In the genomic region with DNA sequence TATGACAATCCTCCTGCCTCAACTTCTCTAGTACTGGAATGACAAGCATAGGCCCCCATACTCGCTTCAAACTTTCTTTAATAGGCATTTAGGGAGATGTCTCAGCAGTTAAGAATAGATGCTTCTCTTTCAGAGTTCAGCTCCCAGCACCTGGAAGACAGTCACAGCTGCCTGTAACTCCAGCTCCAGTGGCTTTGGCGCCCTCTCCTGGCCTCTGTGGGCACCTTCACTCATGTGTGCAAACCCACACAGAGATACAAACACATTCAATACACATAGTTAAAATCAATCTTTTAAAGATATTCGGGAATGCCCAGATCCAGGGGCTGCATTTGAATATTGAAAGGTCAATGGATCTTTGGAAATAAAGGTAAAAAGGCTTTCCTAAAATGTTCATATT, we compare ENCODE assay signal across 16 mouse cellular contexts.
DNase-seq lines count a peak whose midpoint lies in the region; ATAC-seq and TF ChIP-seq lines count a peak whose summit lies in the region.
"Had no signal": no experiment of that assay in that cellular context is flagged by ENCODE, and none has a peak within 500 bp of the region (broad histone marks: within the 10 kb centered on the region; RNA-seq: fewer than 3 reads in every experiment).

No protein-coding gene starts in this region.

- no peak overlapping the region for H3K4me2 ChIP-seq in hindbrain, postnatal 0 days (ENCODE audit: low read depth, low read length)
- H3K4me2 ChIP-seq in hindbrain, embryonic 13.5 days: no peak overlapping the region
- H3K4me2 ChIP-seq: embryonic facial prominence, embryonic 13.5 days; forebrain, embryonic 15.5 days; lung, embryonic 15.5 days; midbrain, embryonic 11.5 days; neural tube, embryonic 13.5 days had no signal

- no peak for ATAC-seq in hindbrain, postnatal 0 days
- no peak for ATAC-seq in hindbrain, embryonic 13.5 days (ENCODE audit: low FRiP score)
- ATAC-seq: forebrain, embryonic 15.5 days had no signal

- H3K4me1 ChIP-seq in hindbrain, postnatal 0 days (ENCODE audit: insufficient read depth, low read length): no peaks in the 10 kb centered on the region
- H3K4me1 ChIP-seq in hindbrain, embryonic 13.5 days (replicated peaks): 0 out of 2 replicates have a peak, but pooled peaks cover 3% of the 10 kb centered on the region
- H3K4me1 ChIP-seq: embryonic facial prominence, embryonic 13.5 days; forebrain, embryonic 15.5 days; neural tube, embryonic 13.5 days had no signal

- no peaks in the 10 kb centered on the region for H3K36me3 ChIP-seq in hindbrain, postnatal 0 days (ENCODE audit: insufficient read depth, low read length)
- no peaks in the 10 kb centered on the region for H3K36me3 ChIP-seq in hindbrain, embryonic 13.5 days
- H3K36me3 ChIP-seq: embryonic facial prominence, embryonic 13.5 days; forebrain, embryonic 15.5 days; G1E; lung, embryonic 15.5 days; neural tube, embryonic 13.5 days had no signal

- DNase-seq in hindbrain, postnatal 0 days (ENCODE audit: low spot score): no peak
- peak; percentile 21 for DNase-seq in lung, postnatal 10 days
- DNase-seq in lung, adult 18-20 months: no peak
- DNase-seq in ES-CJ7 (ENCODE audit: low read depth, low spot score): peak; percentile 55
- peak; percentile 29 for DNase-seq in kidney, postnatal 10 days
- DNase-seq in MN1 (ENCODE audit: low spot score): no peak
- DNase-seq in urinary bladder, postnatal 14 days (ENCODE audit: low spot score): no peak
- DNase-seq: adrenal gland, postnatal 25 days; cerebellum, adult 9-11 months had no signal

- 75% methylated on average over 3 of the region's 3 CpGs for WGBS in hindbrain, postnatal 0 days
- WGBS in hindbrain, embryonic 13.5 days: 79% methylated on average over 3 of the region's 3 CpGs

- peak; percentile 31 for TF ChIP-seq CTCF in hindbrain, postnatal 0 days (IDR thresholded peaks at IDR 0.05; ENCODE audit: low read depth)

- no peaks in the 10 kb centered on the region for H3K27me3 ChIP-seq in hindbrain, postnatal 0 days (ENCODE audit: insufficient read depth, low read length)
- no peaks in the 10 kb centered on the region for H3K27me3 ChIP-seq in hindbrain, embryonic 13.5 days
- H3K27me3 ChIP-seq: embryonic facial prominence, embryonic 13.5 days; forebrain, embryonic 15.5 days; lung, embryonic 15.5 days; neural tube, embryonic 13.5 days had no signal

- no peak overlapping the region for H3K27ac ChIP-seq in hindbrain, postnatal 0 days
- H3K27ac ChIP-seq in hindbrain, embryonic 13.5 days: no peak overlapping the region
- H3K27ac ChIP-seq: embryonic facial prominence, embryonic 13.5 days; forebrain, embryonic 15.5 days; neural tube, embryonic 13.5 days had no signal

- H3K9me3 ChIP-seq in hindbrain, postnatal 0 days (ENCODE audit: low read length): no peaks in the 10 kb centered on the region
- H3K9me3 ChIP-seq in hindbrain, embryonic 13.5 days: no peaks in the 10 kb centered on the region
- H3K9me3 ChIP-seq: embryonic facial prominence, embryonic 13.5 days; forebrain, embryonic 15.5 days; lung, embryonic 15.5 days; neural tube, embryonic 13.5 days had no signal

- H3K4me3 ChIP-seq in hindbrain, postnatal 0 days (ENCODE audit: low read length): no peak overlapping the region
- no peak overlapping the region for H3K4me3 ChIP-seq in hindbrain, embryonic 13.5 days
- H3K4me3 ChIP-seq: embryonic facial prominence, embryonic 13.5 days; forebrain, embryonic 15.5 days; lung, embryonic 15.5 days; neural tube, embryonic 13.5 days had no signal

- no peak overlapping the region for H3K9ac ChIP-seq in hindbrain, postnatal 0 days (replicated peaks; ENCODE audit: low read length)
- no peak overlapping the region for H3K9ac ChIP-seq in hindbrain, embryonic 13.5 days
- H3K9ac ChIP-seq: embryonic facial prominence, embryonic 13.5 days; forebrain, embryonic 15.5 days; lung, embryonic 15.5 days; neural tube, embryonic 13.5 days had no signal

Comparison
In these comparisons a context has a peak if more than half of its experiments do, and no peak if none do; other contexts are left out.
1. DNase-seq: peak in lung, postnatal 10 days (single experiment), ES-CJ7 (single experiment) and kidney, postnatal 10 days (single experiment); none in hindbrain, postnatal 0 days (single experiment), lung, adult 18-20 months (0 of 2), MN1 (single experiment) and urinary bladder, postnatal 14 days (single experiment).